Mouse (Mus musculus): ENCODE results near the gene Sh3kbp1.

Sh3kbp1 gene

DNA sequence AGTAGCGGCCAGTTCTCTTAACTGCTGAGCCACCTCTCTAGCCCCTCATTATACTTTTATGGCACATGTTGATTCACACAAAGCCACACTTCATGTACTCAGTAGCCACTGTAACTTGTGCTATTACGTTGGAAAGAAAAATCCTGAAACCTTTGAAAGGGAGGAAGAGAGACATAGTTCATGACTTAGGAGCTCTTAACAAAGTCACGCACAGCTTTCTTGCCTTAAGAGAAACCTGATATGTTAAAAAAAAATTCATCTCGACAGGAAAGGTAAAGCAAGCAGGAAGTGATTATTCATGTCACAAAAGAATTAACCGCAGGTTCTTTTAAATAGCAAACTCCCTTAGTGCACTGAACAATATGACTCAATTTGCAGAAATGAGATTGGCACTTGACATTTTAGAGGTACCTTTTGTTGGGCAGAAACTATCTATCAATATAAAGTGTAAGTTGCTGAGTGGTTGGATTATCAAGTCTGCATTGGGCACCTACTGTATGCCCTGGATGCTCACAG, 51.3 kb downstream of the Sh3kbp1 start:
- DNase-seq (ENCODE audit: low spot score): no peak

DNA sequence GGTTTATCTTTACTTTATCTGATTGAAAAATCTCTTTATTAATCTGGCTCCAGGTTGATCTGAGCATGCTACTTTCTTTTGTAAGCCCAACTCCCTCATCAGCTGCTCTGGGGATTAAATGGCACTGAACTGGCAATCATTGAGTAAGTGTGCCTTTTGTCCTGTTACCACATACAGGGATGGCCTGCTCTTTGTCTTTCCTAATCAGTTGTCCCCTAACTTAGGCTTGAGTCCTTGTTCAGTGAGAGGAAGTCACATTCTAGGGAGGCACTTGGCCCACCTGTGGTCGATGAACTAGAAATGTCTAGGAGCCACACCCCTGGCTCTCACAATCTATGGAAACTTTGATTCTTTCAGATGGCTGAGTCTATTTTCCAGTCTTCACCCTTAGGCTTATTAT, 58.4 kb downstream of the Sh3kbp1 start:
- DNase-seq (ENCODE audit: low spot score): no peak

DNA sequence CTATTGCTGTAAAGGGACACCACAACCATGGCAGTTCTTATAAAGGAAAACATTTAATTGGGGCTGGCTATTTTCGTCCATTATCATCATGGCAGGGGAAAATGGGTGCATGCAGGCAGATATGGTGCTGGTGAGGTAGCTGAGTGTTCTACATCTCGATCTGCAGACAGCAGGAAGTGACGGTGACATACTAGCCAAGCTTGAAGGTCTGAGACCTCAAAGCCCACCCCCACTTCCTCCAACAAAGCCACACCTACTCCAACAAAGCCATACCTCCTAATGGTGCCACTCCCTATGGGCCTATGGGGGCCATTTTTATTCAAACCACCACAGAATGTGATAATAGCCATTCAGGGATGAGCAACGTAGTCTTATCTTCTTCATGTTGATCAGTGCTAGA, 59.8 kb downstream of the Sh3kbp1 start:
- no peak for DNase-seq (ENCODE audit: low spot score)

DNA sequence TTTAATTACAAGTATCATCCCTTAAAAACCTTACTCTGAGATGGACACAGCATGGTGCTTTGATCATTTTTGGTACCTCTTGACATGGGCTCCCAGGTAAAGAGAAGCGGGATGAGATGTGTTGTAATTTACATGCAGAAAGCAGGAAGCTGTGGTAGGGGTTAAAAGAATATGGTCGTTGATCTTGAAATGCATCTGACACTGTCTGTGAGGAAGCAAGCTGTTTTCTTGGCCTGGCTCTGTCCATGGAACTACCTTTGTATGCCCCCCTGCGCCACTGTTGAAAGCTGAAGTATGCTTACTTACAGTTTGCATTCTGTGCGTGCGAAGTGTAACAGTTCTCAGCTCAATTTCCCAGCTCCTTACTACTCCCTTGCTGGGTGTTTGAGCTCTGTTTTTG, 61.6 kb downstream of the Sh3kbp1 start:
- no peak for DNase-seq (ENCODE audit: low spot score)

DNA sequence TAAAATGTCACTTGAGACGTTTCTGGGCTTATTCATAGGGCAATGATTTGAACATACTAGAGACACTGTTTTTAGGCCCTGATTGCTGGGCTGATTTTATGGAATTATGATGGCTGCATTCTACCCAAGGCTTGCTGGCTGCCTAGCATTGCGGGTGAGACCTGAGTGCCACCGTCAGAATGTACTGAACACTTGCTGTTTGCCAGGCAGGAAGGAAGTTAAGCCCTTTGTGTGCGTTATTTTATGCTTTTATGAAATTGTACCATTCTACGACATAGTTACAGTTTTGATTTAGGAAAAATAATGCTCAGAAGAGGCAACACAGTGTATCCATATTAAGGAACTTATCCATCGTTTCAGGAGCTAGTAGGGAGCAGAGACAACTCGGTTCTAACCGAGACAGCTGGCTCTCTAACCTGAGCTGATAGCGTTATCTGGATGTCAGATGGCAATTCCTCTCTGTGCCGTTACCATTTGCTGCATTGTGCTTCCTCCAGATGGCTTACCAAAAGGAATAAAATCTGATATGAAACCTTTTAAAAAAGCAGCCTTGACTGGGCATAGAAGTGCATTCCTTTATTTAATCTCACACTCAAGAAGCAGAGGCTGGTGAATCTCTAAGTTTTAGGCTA, 62.8 kb downstream of the Sh3kbp1 start:
- no peak for DNase-seq (ENCODE audit: low spot score)

DNA sequence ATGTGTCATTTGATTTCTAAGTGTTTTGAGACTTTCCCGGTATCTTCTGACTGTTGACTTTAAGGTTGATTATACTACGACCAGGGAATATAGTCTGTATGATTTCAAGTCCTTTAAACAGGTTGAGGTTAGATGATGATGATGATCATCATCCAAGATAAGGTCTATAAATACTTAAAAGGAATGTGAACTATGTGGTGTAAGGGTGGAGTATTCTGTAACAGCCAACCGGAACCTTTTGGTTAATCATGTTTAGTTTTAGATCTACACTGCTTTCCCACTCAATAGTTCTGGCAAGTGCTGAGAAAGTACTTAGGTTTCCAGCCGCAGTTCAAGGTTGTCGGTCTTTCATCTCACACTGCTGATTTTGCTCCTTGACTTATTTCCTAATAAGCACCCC, 66.1 kb downstream of the Sh3kbp1 start:
- no peak for DNase-seq (ENCODE audit: low spot score)

DNA sequence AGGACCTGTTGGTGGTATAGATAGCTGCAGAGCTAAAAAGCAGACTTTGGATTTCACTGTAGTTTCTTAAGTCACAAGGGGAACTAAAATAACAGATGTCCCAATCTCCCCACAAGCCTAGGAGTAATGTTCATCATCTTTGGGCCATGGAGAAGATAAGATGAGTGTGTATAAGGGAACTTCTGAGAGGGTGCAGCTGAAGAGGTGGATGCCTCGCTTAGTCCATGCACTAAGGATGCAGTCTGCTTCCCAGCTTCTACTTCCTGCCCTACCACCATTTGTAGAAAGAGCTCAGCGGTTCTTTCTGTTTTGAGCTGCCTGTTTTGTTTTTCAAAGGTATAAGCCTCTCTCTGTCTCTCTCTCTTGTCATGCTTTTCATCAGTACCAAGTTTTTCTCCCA, 69.5 kb downstream of the Sh3kbp1 start:
- no peak for DNase-seq (ENCODE audit: low spot score)

DNA sequence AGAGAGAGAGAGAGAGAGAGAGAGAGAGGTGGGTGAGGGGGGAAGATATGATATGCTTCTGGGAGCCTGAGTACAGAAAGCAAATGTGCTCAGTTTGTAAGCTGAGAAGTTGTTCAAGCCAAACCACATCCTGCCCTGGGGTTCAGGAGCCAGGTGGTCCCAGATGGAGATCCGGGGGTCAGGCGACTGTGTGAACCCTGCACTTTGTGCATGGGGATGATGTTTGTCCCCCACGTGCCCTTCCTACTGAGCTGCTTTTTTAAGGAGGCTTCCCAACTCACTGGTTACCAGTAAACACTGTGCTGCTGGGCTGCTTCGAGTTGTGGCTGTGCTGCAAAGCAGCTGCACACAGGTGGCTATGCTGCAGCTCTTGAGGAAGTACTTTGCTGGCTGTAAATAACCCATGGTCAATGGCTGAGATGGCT, 70.0 kb downstream of the Sh3kbp1 start:
- DNase-seq (ENCODE audit: low spot score): no peak

DNA sequence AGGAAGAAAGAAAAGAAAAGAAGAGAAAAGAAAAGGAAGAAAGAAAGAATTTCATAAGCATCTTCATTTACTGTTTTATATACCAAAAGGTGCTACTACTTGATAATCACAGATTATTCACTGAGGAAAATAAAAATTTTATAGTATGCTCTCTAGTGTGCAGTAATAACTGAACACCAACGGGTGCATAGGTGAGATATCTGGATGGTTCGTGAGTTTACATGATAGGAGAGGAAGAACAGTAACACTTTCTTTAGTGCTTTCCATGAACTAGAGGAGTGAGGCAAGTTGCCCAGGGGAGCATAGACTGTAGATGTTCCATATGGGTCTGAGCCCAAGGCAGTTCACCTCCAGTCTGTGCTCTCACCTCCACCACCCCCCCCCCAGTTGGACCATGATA, 75.8 kb downstream of the Sh3kbp1 start:
- DNase-seq (ENCODE audit: low spot score): no peak

DNA sequence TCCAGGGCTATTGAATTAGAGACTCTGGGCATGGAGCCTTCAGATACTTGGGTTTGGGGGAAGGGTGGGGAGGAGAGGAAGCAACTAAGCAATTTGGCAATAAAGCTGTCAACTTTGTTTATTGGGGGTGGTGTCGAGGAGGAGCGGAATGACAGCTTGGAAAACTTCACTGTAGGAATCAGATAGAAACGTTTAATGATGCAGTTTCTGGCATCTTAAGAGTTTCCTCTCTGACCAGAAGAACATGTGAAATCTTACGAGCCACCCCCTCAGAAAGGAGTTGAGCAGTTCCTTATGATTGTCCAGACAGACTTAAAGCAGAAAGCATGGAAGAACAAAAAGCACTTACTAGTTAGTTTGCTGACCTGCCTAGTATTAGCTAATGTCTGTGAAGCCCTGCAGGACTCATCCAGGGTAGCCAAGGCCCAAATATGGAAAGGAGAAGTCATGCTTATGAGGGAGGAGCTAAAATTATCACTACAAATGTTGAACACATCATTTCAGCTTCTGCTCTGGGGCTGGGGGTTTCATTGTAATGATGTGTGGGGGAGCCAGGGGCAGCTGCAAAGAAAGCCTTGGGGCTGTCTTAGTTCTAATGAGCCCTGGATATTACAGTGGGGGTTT, 77.4 kb downstream of the Sh3kbp1 start:
- DNase-seq (ENCODE audit: low spot score): no peak

DNA sequence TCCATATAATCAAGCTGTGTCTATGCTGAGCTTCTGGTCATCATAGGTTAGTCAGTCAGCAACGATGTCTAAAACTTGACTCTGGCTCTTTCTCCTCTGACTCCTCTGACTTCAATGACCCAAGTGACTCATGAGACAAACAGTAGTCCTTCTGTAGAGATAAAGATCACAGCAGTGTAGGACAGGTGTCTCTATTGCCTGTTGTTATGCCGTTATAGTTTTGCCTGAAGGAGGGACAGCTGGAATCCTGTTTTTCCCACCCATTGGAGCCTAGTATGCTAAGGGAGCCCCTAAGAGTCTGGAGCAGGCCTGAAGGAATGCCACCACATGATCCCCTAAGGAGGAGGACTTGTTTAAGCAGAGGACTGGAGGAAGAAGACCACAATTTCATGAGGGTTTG, 78.3 kb downstream of the Sh3kbp1 start:
- DNase-seq (ENCODE audit: low spot score): no peak

DNA sequence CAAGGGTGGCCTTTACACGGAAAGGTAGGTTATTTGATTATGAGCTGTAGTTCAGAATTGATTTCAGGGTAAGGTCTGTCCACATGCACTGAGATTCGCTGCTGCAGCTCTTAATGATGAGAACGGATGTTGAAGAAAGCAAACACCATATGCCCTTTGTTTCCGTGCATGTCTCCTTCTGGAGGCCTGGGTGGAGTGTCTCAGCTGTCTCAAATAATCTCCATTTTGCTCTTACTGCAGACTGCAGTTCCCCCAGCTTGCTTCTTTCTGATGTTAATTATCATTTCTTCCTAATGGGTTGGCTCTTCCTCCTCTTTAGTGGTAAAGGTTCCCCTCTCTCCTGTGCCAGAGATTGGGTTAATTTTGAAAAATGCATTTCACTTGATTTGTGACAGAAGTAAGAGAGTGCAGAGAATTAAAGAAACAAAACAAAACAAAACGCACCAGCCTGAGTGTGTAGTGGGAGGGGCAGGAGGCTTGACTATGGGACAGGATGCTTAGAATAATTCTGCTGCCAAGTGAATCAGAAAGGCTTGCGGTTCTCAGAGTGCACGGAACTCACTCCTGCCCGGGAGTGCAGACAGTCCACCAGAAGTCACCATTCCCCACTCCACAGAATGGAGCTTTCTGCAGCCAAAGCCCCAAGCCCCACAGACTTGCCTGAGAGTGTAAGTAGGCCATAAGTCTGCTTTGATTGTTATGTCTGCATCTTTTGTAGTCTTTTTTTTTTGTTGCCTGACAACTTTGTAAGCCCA, 81.2 kb downstream of the Sh3kbp1 start:
- DNase-seq (ENCODE audit: low spot score): peak; percentile 21

DNA sequence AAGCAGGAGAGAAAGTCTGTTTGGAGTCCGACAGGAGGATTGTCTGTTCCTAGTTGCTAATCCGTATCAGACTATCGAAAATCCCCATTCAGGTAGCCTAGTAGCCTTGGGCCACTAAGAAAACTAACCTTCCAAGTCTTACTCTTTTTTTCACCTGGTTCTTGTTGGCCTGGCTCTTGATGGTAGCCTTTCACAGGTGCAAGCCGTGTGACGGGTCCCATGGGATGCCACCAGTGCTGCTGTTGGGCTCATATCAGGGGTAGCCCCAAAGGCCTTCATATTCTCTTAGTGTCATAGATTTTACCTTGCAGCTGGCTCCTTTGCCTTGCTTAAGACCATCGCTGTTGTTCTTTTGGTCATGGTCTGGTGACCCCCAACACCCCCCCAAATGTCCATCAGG, 82.2 kb downstream of the Sh3kbp1 start:
- DNase-seq (ENCODE audit: low spot score): no peak

DNA sequence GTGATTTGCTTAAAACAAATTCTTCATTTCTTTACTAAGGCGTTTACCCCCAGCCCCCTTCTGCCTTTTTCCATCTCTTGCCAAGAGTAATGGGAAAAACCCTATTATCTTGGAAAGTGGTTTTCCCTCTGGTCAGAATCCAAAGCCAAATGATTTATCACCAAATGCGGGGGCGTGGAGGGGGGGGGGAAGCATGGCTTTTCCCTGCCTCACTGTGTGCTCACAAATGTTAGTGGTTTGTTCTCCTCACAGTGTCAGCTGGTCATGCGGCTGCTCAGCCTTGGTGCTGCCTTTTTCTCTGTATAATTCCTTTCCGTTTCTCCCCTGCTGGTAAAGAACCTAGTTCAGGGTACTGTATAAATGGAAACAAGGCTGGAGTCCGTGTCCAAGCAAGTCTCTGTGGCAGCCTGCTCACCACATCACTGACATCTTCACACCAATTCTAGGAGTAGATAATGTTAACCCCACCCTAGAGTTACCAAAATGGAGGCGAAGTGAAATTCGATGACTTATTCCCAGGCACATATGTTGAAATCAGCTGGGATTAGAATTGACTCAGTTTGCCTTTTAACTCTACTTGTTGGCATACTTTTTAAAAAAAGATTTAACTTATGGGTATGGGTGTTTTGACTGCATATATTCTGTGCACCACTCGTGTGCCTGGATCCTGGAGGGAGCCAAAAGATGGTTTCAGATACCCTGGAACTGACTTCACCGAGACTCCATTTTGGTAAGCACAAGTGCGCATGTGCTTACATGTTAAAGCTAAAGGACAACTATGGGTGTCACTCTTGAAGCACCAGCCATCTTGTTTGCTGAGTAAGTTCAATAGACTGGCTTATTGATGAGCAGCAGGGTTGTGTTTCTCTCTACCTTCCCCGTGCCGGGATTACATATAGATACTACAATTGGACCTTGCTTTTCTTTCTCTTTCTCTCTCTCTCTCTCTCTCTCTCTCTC, 84.3 kb downstream of the Sh3kbp1 start:
- DNase-seq (ENCODE audit: low spot score): no peak

DNA sequence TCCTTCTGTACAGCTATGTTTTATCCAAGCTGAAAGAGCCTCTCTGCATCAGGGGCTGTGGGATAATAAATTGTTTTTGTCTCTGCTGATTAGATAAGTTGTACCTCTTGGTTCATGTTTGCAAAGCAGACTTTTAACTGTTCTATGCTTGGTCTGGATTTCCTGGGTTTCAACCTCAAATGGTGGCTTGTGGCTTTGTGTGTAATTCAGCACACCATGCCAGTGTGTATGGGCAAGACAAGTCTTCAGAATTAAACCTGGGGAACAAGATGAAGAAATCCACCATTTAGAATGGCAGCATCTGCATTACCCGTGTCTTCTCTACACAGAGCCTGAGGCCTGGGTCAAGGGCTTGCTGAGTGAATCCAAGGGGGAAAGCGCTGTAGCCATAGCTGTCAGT, 86.1 kb downstream of the Sh3kbp1 start:
- no peak for DNase-seq (ENCODE audit: low spot score)

DNA sequence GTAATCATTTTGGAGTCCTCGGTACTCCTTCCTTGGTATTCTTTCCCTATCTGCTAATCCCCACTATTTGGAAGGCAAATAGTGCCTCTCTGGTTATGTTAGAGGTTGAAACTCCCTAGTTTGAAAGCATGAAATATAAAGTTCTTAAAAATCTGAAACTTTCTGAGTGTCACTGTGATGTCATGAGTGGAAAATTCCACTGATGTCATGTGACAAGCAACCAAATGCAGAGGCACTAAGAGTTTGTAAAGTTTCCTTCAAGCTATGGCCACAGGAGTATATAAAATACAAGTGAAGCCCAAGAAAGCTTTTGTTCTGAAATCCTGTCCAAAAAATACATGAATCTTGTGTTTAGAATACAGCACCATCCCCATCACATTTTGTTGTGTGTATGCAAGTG, 94.3 kb downstream of the Sh3kbp1 start:
- no peak for DNase-seq (ENCODE audit: low spot score)

DNA sequence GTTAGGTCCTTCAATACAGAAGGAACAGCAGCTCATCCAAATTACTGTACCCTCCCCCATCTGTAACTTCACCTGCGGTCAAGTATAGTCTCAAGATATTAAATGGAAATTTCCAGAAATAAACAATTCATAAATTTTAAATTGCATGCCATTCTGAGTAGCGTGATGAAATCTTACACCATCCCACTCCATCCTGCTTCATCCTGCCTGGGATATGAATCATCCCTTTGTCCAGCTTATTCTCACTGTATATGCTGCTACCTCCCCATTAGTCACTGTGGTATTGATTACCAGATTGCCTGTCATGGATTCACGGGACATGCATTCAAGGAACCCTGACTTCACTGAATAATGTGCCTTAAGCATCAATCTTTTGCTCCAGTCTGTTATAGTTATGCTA, 104.3 kb downstream of the Sh3kbp1 start:
- DNase-seq (ENCODE audit: low spot score): no peak

DNA sequence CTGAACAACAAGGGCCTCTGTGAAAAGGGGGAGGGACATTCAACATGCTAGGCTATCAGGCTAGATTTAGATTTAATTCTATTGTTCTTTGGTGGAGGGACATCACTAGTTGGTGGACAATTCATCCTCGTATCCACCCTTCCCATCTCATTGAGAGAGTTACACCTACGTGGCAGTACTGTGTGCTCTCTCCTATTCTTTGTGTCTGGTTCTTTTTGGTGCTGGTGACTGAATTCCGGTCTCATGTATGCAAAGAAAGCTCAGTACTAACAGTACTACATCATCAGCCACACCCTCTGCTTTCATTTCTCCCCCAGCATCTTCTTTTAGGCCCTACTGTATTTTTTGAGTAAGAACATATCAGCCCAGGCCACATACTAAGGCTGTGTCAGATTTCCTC, 105.8 kb downstream of the Sh3kbp1 start:
- DNase-seq (ENCODE audit: low spot score): no peak

DNA sequence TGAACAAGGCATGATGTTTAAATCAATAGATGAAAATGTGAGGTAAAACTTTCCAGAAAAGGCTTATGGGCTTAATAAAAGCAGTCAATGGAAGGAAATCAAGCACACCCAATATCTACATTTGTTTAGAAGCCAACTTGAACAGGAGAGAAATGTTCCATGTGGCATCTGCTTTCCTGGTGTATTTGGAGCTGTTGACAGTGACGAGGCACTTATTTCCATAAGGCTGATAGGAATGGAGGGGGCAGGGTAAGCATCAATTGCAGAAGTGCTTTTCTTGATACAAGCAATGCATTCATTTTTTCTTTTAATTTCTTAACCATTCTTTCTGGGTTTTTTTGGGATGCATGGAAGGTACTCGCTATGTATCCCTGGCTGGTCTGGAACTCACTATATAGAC, 106.9 kb downstream of the Sh3kbp1 start:
- DNase-seq (ENCODE audit: low spot score): no peak

DNA sequence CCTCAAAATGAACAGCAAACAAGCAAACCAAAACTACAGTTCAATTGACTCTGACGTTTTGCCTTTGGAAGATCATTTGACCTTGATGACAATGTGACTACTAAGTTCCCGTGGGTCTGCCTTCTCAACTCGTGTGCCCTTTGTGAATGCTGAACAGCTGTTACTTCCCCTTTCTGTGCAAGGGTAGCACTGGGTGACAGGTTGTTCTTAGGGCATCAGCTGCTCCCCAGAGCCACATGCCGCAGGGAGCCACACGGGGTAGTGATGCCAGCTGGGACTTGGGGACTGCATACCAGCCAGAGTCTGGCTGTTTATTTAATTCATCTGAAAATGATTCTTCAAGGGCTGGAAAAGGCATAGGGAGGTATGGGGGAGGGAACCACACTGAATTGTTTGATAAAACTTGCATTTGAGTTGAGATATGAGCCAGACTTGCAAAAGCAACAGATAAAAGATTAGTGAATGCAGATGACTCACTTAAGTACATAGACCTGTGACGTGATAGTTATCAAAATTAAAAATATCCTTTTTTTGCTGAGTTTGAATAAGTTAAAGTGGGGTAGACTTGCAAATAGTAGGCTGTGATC, 108.5 kb downstream of the Sh3kbp1 start:
- peak; percentile 3 for DNase-seq (ENCODE audit: low spot score)

DNA sequence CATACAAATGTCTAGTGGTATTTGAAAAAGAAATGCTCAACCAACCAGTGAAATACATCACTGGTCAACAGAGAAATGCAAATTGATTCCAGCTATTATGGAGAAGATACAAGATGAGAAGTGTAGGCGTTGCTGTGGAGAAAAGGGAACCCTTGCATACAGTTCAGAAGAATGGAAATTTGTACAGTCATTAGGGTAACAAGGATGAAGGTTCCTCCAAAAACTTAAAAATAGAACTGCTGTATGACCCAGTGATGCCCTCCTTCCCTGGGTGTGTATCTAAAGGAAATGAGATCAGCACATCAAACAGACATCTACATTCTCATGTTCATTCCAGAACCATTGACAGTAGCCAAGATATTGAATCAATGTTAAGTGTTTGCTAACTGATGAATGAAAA, 110.3 kb downstream of the Sh3kbp1 start:
- DNase-seq (ENCODE audit: low spot score): no peak

DNA sequence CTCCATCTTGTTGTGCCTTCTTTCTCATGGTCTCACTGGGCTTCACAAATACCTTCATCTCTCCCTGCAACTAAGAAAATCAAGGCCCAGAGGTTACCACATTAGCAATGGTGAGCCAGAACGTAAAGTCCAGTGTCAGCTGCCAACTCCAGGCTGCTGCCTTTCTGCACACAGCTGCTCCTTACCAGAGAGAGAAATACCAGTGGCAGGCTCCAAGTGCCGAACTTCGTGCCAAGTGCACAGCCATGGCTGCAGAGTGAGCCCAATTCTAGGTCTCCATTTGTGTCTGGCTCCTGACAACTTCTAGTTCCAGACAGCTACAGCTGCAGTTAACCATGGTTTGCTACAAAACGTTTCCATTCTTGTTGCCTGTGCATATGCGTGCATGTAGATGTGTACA, 117.0 kb downstream of the Sh3kbp1 start:
- DNase-seq (ENCODE audit: low spot score): no peak
